Mouse (Mus musculus) adrenal gland (tissue): Measurements from ENCODE around the gene Lrrc8d.

Source experiments
- intact Hi-C: fragments of 180-260 bp; cut with DNase I; formaldehyde crosslinking; loops from one replicate; pipeline ENCODE4 v1.15.1; 2025

The Lrrc8d gene

DNA sequence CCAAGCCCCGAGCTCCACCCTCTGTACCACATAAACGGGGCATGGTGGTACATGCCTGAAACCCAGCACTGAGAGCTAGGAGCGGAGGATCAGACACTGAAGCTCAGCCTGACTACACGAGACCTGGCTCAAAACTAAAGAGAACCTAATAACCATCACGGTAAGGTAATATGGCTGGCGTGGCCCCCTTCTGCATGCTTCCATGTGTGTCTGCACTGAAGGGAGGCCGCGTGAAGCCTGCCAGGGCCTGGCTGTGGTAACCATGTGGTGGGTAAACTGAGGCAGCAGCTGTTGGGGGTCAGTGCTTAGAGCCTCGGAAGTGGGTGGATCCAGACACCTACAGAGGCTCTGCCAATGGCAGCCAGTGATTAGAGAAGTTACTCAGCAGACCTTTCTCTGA, 153.5 kb downstream of the Lrrc8d start:
- intact Hi-C loops: no loop called here

DNA sequence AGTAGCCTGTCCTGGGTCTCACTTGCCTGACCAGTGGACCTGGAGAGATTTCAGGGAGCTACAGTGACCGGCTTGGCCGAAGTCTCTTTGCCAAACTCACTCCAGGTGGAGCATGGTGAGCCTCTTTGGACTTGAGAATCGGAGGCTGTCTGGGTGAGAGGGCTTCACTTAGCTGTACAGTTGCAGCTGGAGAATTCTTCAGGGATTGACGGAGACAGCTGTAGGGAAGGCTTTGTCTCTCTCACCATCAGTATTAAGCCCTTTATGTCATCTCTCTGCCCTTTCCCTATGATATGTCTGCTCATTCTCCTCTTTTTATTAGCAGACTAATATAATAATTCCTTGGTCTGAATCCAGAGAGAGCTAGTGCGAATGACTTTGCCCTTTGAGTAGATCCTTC, 157.7 kb downstream of the Lrrc8d start:
- intact Hi-C loops: no loop called here

DNA sequence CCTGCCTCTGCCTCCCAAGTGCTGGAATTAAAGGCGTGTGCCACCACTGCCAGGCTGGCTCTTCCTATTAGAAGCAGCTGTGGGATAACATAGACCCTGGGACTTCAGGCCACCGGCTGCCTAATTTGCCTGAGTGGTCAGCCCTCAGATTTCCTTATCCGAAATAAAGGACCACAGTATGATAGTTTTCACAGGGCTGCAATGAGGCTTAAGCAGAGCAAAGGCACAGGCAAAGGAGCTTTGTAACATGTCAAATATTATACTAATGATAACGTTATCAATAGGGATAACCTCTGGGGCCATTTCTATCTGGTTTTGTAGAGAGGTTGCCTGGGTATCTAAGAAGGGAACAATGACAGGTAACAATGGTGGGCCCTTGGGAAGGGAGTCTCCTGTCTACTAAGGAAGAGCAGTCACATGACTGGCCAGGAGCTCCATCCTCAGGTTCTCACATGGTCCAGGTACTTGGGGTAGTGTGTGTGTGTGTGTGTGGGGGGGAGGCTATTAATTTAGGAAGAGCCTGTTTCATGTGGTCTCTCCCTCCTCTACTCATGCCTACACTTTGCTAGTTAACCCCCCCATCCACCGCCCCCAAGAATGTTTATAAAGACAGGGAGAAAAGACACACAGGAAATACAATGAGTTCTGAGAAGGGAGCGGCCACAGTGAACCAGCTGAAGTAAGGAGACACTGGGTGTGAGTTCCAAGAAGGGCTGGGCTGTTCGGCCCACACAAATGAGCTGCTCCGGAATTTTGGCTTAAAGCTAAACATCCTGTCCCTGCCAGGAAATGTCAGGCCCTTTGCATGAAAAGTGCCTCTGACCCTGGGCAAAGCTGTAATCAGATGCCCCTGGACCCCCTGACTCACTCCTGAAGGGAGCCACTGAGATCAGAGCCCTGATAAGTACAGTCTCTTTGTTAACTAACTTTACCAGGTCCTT, 159.3 kb downstream of the Lrrc8d start:
- intact Hi-C loops: no loop called here

DNA sequence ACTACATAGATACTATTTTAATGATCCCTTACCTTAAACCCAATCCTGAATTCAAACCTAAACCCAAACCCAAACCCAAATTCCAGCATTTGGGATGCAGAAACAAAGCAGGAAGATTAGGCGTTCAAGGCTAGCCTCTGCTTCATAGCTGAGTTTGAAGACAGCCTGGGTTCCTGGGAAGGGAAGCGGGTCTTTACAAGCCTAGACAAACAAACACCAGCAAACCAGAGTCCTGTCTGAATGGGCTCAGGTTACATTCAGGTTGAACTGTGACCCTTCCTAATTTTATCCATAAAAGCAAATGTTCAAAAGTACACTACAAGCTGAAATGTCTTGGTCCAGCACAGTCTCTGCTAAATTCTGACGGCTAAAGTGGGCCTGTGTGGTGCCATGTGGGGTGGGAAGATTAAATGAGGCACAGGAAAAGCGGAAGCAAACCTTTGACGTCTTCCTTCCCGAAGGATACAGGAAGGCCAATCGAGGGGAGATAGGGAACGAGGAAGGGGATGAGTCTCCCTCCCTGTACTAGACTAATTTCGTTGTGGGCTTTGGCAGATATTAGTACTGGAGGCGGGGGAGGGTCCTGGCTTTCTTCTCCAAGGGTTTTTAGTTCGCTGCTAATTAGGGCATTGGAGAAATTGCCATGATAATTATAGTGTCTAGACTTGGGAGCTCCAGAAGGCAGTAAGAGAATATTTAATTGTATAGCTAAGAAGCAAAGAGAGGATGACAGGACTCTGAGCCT, 160.1 kb downstream of the Lrrc8d start:
- intact Hi-C loops: no loop called here

DNA sequence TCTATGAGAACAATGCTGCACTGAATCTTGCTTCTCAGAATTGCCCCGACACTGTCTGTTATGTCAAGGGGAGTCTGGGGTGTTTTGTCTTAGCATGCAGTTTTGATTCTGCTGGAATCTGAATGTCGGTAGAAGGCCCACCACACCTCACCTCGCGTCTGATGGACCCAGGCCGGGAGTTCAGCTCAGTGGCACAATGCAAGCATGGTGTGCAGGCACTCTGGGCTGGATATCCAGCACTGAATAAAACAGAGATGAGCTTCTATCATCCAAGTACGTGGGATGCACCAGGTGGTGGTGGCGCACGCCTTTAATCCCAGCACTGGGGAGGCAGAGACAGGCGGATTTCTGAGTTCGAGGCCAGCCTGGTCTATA, 160.7 kb downstream of the Lrrc8d start:
- intact Hi-C loops: no loop called here

DNA sequence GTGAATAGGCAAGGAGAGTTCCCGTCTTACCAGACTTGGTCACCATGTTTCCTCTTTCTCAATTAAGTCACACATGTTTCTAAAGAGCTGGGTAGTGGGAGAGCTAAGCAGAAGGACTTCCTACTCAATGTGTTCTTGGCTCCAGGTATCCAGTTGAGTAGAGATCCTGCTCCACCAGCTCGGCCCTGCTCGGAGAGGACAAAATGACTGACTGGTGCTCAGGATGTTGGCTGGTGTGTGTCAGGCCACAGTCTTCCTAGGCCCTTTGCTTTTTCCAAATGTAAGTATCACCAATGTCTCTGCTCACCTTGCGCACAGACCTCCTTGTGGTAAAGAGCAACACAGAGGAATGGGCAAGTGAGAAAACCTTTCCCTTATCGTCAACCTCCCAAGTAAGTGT, 161.8 kb downstream of the Lrrc8d start:
- intact Hi-C loops: no loop called here

DNA sequence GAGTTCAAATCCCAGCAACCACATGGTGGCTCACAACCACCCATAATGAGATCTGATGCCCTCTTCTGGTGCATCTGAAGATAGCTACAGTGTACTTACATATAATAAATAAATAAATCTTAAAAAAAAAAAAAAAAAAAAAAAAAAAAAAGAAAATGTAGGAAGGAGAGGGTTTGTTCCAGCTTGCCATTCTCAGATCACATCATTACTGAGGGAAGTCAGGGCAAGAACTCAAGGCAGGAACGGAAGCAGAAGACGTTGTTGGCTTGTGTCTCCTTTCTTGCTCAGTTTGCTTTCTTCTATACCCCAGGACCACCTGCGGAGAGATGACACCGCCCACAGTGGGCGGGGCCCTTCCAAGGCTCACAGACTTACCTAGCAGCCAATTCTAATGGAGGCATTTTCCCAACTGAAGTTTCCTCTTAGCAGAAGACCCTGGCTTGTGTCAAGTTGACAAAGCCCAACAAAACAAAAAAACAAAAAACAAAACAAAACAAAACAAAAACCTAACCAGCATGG, 165.4 kb downstream of the Lrrc8d start:
- intact Hi-C loops: loop anchor here (2.0 kb wide), 1 partner anchor 172 kb away; no protein-coding TSS in a partner anchor

DNA sequence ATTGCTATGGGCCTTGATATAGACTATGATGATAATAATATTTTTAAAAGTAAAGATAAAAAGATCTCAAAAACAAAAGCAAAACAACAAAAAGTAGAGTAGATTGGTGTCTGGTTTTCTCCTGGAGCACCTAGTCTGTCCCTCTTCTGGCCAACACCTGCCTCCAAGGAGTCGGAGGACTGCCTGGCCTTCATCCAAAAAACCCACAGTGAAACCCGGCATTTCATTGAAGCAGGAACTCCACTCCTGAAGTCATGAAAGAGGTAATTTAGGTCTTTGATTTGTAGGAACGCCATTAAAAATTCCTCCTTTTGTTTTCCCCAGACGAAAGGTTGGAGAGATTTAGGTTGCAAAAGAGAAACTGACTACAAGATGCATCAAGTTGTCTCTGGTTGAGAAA, 167.7 kb downstream of the Lrrc8d start:
- intact Hi-C loops: no loop called here

DNA sequence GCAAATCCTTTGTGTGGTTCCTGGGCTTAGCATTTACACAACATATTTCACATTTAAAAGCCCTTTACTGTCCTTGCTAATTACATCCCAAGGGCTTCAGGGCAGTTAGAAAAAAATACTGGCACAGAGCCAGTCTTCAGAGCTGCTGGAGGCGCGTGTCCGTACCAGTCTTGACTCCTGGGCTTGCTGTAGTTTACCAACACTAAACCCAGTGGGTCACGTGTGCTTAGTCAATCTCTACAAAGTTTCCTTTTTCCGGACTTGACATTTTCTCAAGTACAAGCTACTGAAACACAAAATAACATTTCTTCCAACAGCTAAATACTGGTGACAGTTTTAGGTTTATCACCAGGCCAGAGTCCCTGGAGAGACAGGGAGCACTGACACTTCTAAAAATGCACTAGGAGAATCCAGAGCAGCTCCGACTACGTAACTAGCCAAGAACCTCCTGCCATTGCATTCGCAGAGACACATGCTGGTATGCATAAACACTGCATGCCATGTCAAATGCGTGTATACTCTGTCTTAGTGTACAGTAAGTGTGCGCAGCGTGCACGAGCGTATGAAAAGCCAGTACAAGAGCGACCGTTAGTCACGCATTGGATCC, 168.2 kb downstream of the Lrrc8d start:
- intact Hi-C loops: loop anchor here (1.0 kb wide), 1 partner anchor 183 kb away; no protein-coding TSS in a partner anchor

DNA sequence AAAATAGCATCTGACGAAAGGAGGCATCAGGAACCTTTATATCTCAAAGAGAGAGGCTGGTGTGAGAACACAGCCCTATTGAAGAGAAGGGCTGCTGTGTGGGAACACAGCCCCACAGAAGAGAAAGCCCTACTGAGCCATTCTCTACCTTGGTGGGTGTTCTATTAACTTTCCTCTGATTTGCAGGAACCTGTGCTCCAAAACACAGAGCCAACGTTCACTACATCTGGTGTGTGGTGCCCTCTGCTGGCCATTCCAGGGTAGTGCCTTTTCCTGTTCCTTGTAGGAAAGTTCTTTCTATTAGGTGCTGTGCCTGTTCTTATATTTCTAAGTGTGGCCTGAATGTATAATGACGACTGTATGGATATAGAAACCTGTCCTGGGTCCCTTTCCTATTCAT, 168.8 kb downstream of the Lrrc8d start:
- intact Hi-C loops: loop anchor here (1.0 kb wide), 1 partner anchor 183 kb away; no protein-coding TSS in a partner anchor

DNA sequence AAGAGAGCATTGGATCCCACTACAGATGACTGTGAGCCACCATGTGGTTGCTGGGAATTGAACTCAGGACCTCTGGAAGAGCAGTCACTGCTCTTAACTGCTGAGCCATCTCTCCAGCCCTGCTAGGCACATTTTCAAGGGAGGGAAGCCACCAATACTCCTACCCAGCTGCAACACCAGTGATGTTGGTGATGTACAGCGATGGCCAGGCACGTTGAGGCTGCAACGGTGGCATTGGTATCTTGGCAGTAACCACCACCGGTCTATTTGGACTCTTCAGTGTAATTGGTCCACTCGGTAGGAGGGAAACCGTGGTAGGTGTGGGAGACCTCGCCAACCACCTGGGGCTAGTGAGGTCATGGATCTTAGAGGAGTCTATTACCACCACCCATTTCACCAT, 170.0 kb downstream of the Lrrc8d start:
- intact Hi-C loops: loop anchor here (5.0 to 10.0 kb wide), 2 partner anchors 355 to 467 kb away; partner anchors contain the start of gene Lrrc8c

DNA sequence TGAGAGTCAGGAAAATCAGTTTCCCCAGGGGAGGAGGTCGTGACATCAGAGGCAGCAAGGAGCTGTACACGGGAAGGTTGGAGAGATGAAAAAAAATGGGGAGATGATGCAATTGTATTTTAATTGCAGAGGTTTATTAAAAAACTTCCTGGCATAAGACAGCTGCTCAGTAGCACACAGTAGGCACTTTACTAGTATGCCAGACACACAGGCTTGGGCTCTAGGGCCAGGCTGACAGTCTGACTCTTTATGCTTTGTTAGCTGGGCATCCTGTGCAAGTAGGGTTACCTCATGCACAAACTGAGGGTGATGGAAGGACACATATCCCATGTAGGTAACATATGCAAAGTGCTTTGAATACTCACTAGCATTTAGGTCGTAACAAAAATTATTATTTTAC, 171.4 kb downstream of the Lrrc8d start:
- intact Hi-C loops: loop anchor here (5.0 to 10.0 kb wide), 2 partner anchors 356 to 469 kb away; partner anchors contain the start of gene Lrrc8c

DNA sequence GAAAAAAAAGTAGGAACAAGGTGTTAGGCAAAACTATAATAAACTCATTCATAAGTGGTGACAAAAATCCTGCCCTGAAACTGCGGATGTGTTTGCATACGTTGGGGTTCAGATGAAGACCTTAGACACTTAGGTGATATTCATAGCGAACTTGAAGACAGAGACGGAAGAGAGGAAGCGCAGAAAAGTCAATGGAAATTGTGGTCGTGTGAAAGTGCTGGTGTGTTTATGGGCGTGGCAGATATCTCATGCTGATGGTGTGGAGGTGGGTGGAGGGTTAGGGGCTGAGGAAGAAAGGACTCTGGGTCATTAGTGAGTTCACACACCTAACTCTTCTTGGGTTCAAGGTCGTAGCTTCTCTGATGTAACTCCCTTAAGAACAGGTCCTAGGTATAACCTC, 172.4 kb downstream of the Lrrc8d start:
- intact Hi-C loops: loop anchor here (5.0 to 10.0 kb wide), 2 partner anchors 357 to 470 kb away; partner anchors contain the start of gene Lrrc8c

DNA sequence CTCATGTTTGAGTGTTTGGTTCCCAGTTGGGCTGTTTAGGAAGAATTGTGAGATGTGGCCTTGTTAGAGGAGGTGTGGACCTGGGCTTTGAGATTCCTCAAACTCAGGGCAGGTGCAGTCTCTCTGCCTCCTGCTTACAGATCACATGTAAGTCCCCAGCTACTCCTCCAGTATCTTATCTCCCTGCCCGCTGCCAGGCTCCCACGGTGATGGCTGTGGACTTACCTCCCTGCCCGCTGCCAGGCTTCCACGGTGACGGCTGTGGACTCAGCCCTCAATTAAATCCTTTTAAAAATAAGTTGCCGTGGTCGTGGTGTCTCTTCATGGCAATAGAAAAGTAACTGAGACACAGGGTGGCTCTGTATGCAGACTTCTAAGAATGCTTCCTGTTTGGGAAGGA, 173.1 kb downstream of the Lrrc8d start:
- intact Hi-C loops: loop anchor here (5.0 to 10.0 kb wide), 2 partner anchors 358 to 471 kb away; partner anchors contain the start of gene Lrrc8c

DNA sequence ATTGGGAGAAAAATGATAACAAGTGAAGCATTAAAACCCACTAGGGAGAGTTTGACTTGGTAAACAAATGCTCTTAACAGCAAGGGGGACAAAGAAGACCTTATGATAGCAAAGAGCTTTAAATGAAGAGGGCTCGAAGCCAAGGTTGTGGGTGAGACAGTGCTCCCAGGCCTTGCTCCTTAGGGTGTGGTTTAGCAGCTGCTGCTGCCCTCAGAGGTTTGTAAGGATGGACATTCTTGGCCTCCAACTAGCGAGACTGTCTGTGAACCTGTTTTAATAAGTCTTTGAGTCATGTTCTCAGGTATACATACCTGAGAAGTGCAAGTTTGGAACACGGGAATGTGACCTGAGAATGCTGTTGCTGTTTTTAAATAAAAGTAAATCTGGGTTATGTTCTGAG, 174.0 kb downstream of the Lrrc8d start:
- intact Hi-C loops: loop anchor here (5.0 to 10.0 kb wide), 2 partner anchors 359 to 471 kb away; partner anchors contain the start of gene Lrrc8c

DNA sequence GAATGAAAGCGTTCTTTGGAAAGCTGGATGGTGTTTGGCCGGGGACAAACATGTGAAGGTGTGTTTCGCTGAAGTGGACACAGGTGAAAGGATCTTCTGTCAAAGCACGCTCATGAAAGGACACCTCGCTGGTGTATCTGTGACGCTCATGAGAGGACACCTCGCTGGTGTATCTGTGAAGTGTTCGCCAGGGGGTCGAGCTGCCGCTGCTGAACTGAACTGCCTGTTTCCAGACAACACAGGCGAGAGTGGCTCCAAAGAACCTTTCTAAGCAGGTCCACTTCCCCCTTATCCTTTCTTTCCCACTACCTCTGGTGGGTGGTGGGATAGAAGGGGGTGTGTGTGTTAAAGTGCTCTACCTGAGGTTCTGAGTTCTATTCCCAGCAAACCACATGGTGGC, 174.7 kb downstream of the Lrrc8d start:
- intact Hi-C loops: loop anchor here (5.0 to 10.0 kb wide), 2 partner anchors 360 to 472 kb away; partner anchors contain the start of gene Lrrc8c

DNA sequence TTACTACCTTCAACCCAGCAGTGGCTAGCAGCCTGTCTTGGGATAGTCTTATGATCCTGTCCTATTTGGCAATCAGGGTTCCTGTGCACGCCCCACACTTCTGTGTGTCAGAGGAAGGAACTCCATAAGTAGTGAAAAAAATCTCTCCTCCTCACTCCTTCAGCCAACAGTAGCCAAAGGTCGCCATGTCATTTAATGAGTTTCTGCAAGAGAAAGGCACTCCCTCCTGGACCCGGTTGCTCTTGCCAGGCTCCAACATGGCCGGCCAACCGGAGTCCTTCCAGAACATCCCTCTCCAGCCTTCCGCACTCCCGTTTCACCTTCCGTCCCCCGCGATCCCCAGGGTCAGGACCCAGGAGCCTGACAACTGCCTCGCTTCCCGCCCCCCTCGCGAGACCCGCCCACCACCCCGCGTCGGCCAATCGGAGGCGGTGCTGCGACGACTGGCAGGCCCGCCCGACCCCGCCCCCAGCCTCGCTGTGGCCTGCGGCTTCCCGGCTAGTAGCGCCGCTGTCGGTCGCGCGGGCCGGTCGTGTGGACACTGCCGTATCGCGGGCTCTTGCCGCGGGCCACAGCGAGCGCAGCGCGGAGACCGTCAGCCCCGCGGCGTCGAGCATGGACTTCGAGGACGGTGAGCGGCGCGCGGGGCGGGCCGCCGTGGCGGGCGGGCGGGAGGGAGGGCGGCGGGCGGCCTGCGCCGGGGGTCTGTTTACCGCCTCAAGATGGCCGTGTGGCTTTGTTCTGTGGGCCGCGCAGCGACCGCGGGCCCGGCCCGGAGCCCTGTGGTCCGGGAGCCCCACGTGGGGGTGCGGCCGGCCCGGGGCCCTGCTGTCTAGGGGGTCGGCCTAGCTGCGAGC, 176.5 kb downstream of the Lrrc8d start, which contains the start of gene Zfp326:
Gene Zfp326 (plus strand): TSS at position 498 of the 857 bp plus-strand sequence.
- intact Hi-C loops: loop anchor here (10.0 kb wide), 1 partner anchor 361 kb away; the partner anchor contains the start of gene Lrrc8c

DNA sequence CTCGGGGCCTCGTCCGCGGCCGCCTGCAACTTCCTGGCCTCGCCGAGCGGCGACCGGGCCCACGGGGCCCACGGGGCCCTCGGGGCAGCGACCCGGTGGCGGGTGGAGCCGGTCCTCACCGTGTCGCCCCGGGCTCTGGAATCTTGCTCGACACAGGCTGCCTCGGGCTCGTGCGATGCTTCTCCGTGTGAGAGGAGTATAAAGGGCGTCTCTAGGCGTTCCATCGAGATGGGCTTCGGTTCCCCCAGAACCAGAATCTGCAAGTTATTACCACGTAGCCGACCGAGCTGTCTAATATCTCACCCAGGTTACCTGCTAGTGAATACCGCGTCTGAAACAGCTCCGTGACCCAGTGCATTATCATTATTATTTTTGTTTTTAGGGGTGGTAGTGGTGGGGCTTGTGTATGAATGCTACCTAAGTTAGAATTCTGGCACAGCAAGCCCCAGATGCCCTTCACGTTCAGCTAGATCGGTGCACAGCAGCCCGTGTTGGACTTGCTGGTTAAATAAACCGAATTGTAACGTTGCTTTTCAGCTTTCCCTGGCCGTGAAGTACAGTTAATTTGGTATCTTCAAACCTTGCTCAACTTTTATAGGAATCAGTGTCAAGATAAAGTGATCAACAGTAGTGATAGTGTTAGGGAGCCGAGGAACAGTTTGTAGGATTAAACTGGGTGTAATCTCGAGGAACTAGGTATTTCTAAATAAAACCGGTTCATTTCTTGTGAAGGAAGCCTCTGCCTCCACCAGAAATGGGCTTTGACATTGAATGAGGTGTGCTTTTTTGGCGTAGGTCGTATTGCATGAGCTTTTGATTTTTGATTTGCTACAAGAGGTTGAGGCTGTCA, 177.4 kb downstream of the Lrrc8d start:
- intact Hi-C loops: loop anchor here (10.0 kb wide), 1 partner anchor 362 kb away; the partner anchor contains the start of gene Lrrc8c
